Mouse (Mus musculus) liver, embryonic 11.5 days (tissue): ENCODE data around the gene Tktl2. TPM values are rescaled to one million over a fixed set of nuclear protein-coding genes. Genes with fewer than 3 reads are reported as not detected.

Experiments
- ATAC-seq: fragments of 200-750 bp; cut with Nextera tagmentation; replicated peaks from 2 replicates; pipeline ENCODE4 v1.8.0; 2017; ENCODE audit warnings: moderate number of reproducible peaks, mild to moderate bottlenecking, moderate TSS enrichment, moderate library complexity; ENCODE audit not compliant: low FRiP score
- DNase-seq: peaks from one replicate; pipeline ENCODE4 v3.0.0-alpha.2; 2017; ENCODE audit warnings: low spot score
- H3K27ac ChIP-seq: fragments of 300-500 bp; sonication (generic); 2 replicates; pipeline ENCODE4 v1.5.1; 2014; ENCODE audit warnings: mild to moderate bottlenecking, low read depth, low read length, control low read depth
- H3K27me3 ChIP-seq: fragments of 300-500 bp; sonication (generic); replicated peaks from 2 replicates; pipeline ENCODE4 v1.6.1; 2014; ENCODE audit warnings: low read length, mixed read lengths; ENCODE audit not compliant: control insufficient read depth, insufficient read depth
- H3K36me3 ChIP-seq: fragments of 300-500 bp; sonication (generic); 2 replicates; pipeline ENCODE4 v1.6.1; 2014; ENCODE audit warnings: mild to moderate bottlenecking, low read length, moderate library complexity, mixed read lengths; ENCODE audit not compliant: control insufficient read depth, insufficient read depth
- H3K4me1 ChIP-seq: fragments of 300-500 bp; sonication (generic); replicated peaks from 2 replicates; pipeline ENCODE4 v1.6.1; 2014; ENCODE audit warnings: low read length, mixed read lengths; ENCODE audit not compliant: control insufficient read depth, insufficient read depth
- H3K4me2 ChIP-seq: fragments of 300-500 bp; sonication (generic); 2 replicates; pipeline ENCODE4 v1.6.1; 2014; ENCODE audit warnings: mild to moderate bottlenecking, control low read depth, moderate library complexity
- H3K4me3 ChIP-seq: fragments of 300-500 bp; sonication (generic); 2 replicates; pipeline ENCODE4 v1.5.1; 2014; ENCODE audit warnings: low read depth, low read length, control low read depth
- H3K9ac ChIP-seq: fragments of 300-500 bp; sonication (generic); 2 replicates; pipeline ENCODE4 v1.6.1; 2014; ENCODE audit warnings: low read depth, low read length, control low read depth
- H3K9me3 ChIP-seq: fragments of 300-500 bp; sonication (generic); 2 replicates; pipeline ENCODE4 v1.6.1; 2016; ENCODE audit warnings: low read length, inconsistent platforms, mixed read lengths; ENCODE audit not compliant: control insufficient read depth
- WGBS: fragments of 180-500 bp; shearing (Covaris S2); extraction: QIAGEN DNeasy Blood & Tissue Kit; methylation state at CpG from one replicate; pipeline ENCODE4 v1.1.7; 2014; 5-methylcytosine and 5-hydroxymethylcytosine counted together
- polyA plus RNA-seq: library from polyadenylated mRNA; unstranded; fragments of >200 nt; fragmentation: Nextera tagmentation; extraction: Ambion mirVana; gene quantifications from 2 replicates; pipeline ENCODE4 v1.2.1, GENCODE M21; 2014

The Tktl2 gene
- polyA plus RNA-seq, 1 experiment from 2014 or later = not detected

DNA sequence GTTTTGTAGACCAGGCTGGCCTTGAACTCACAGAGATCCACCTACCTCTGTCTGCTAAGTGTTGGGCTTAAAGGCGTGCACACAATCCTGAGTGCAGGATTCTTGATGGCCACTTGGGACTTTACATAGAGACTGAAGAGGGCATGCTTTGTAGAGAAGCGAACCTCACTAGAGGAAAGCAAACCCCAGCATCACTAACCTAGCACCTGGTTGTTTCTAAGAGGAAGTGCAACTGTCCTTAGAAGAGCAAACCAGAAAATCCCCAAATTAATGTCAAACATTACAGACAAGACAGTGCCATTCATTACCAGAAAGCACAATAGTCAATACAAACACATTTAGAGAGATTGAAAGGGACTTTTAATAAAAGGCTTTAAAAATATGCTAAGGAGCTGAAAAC is 8.2 kb upstream of the Tktl2 start:
- H3K4me3 ChIP-seq = no peak overlapping the region
- H3K9ac ChIP-seq = no peak overlapping the region
- H3K4me2 ChIP-seq = no peak overlapping the region
- no peaks in the 10 kb centered on the region for H3K36me3 ChIP-seq
- H3K27ac ChIP-seq = no peak overlapping the region
- H3K27me3 ChIP-seq = no peaks in the 10 kb centered on the region
- WGBS = 74% methylated on average over 2 of the region's 2 CpGs
- H3K9me3 ChIP-seq = no peaks in the 10 kb centered on the region
- H3K4me1 ChIP-seq = no peaks in the 10 kb centered on the region
- DNase-seq = no peak
- no peak for ATAC-seq

DNA sequence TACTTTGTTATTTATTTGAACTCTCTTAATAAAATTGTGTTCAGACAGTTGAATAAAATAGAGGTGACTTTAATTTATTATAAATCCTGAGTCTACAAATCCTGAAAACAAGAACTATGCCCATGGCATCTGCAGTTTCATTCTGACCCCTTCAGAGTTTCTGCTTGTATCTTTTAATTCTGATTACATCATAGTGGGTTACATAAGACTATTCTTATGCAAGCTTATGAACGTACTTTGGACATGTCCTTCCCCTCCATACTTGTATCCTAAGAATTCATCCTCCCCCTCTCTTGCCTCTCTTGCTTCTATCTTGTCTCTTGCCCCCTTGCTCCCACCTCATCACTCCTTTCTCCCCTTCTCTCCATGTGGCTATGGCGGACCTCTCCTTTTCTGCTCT is 7.6 kb downstream of the Tktl2 start:
- H3K36me3 ChIP-seq = no peaks in the 10 kb centered on the region
- no peak overlapping the region for H3K4me2 ChIP-seq
- H3K4me3 ChIP-seq = no peak overlapping the region
- no peaks in the 10 kb centered on the region for H3K27me3 ChIP-seq
- ATAC-seq (no peak), DNase-seq (no peak)
- H3K9me3 ChIP-seq = no peaks in the 10 kb centered on the region
- H3K9ac ChIP-seq = no peak overlapping the region
- WGBS = 74% methylated on average over 2 of the region's 2 CpGs
- H3K4me1 ChIP-seq = no peaks in the 10 kb centered on the region
- no peak overlapping the region for H3K27ac ChIP-seq

DNA sequence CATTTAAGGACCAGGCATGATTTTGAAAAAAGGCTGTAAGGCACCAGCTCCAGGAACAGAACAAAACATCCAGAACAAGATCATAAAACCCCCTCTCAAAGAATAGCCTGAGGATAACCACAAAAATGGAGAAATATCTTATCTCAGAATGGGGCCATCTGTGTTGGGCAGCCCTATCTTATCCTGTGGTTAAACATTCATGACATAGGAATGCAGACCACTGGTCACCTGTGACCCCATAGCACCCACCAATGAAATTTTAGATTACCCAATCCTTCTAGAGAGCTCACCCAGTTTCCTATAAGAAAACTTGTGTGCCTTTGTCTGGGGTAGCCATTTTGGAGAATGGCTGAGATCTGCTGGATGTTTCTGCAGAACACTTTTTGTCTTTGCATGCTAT is 9.0 kb downstream of the Tktl2 start:
- no peak overlapping the region for H3K9ac ChIP-seq
- H3K27me3 ChIP-seq = no peaks in the 10 kb centered on the region
- H3K4me2 ChIP-seq = no peak overlapping the region
- H3K4me1 ChIP-seq = no peaks in the 10 kb centered on the region
- no peak overlapping the region for H3K27ac ChIP-seq
- H3K36me3 ChIP-seq = no peaks in the 10 kb centered on the region
- no peak for DNase-seq
- ATAC-seq = no peak
- no peak overlapping the region for H3K4me3 ChIP-seq
- no peaks in the 10 kb centered on the region for H3K9me3 ChIP-seq

DNA sequence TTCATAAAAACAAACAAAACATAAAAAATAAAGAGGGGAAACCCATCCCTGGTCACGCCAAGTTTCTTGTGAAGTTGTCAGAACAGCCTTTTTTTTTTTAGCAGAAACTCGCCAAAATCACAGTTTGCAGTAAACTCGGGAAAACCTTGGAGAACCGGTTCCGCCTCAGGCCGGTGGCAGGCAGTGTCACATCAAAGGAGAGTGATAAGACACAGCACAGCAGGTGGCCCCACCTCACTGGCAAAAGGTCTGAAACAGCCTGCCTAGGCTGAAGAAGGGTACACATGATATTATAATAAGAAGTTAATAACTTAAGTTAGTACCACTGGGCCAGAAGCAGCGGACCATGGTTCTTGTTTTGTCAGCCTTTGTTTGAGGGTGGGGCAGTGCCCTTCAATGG is 38.5 kb downstream of the Tktl2 start:
- Histone ChIP-seq H3K4me3 (no peak overlapping the region), H3K27me3 (no peaks in the 10 kb centered on the region), H3K27ac (no peak overlapping the region), H3K9ac (no peak overlapping the region), H3K9me3 (no peaks in the 10 kb centered on the region), H3K4me2 (no peak overlapping the region), H3K4me1 (no peaks in the 10 kb centered on the region), H3K36me3 (no peaks in the 10 kb centered on the region)
- WGBS = 19% methylated on average over 7 of the region's 7 CpGs
- no peak for DNase-seq
- ATAC-seq = no peak

Other genes with a start within 250 kb of the Tktl2 start
- 19.5 and 20.9 TPM in 2 replicates for gene Tma16, start 25.2 kb upstream of the Tktl2 start, polyA plus RNA-seq
- not detected in 2 replicates for gene Npy5r, start 176.4 kb downstream of the Tktl2 start, polyA plus RNA-seq
- gene Npy1r, start 185.4 kb downstream of the Tktl2 start, polyA plus RNA-seq = 0.51 and 0.78 TPM in 2 replicates